Mouse (Mus musculus) forebrain, embryonic 16.5 days (tissue): ENCODE data around the gene Gipr. TPM values are rescaled to one million over a fixed set of nuclear protein-coding genes. Genes with fewer than 3 reads are reported as not detected.
A peak's percentile ranks its signal among the peaks of the same experiment; 100 is the strongest.

Experiments
- ATAC-seq: fragments of 200-750 bp; cut with Nextera tagmentation; 2 replicates; pipeline ENCODE4 v1.8.0; 2017; ENCODE audit warnings: mild to moderate bottlenecking, moderate library complexity
- H3K27ac ChIP-seq: fragments of 300-500 bp; sonication (generic); 2 replicates; pipeline ENCODE4 v1.5.1; 2014; ENCODE audit warnings: low read length, control low read depth
- H3K27me3 ChIP-seq: fragments of 300-500 bp; sonication (generic); replicated peaks from 2 replicates; pipeline ENCODE4 v1.6.1; 2014; ENCODE audit warnings: low read length; ENCODE audit not compliant: control insufficient read depth, insufficient read depth
- H3K36me3 ChIP-seq: fragments of 300-500 bp; sonication (generic); 2 replicates; pipeline ENCODE4 v1.6.1; 2014; ENCODE audit not compliant: control insufficient read depth, insufficient read depth
- H3K4me1 ChIP-seq: fragments of 300-500 bp; sonication (generic); replicated peaks from 2 replicates; pipeline ENCODE4 v1.6.1; 2014; ENCODE audit warnings: low read length; ENCODE audit not compliant: control insufficient read depth, insufficient read depth
- H3K4me2 ChIP-seq: fragments of 300-500 bp; sonication (generic); 2 replicates; pipeline ENCODE4 v1.6.1; 2014; ENCODE audit warnings: mild to moderate bottlenecking, low read length, control low read depth
- H3K4me3 ChIP-seq: fragments of 300-500 bp; sonication (generic); replicated peaks from 2 replicates; pipeline ENCODE4 v1.5.1; 2014; ENCODE audit warnings: mild to moderate bottlenecking, low read length, control low read depth
- H3K9ac ChIP-seq: fragments of 300-500 bp; sonication (generic); replicated peaks from 2 replicates; pipeline ENCODE4 v1.6.1; 2014; ENCODE audit warnings: low read depth, low read length, control low read depth
- H3K9me3 ChIP-seq: fragments of 300-500 bp; sonication (generic); 2 replicates; pipeline ENCODE4 v1.6.1; 2016; ENCODE audit warnings: low read length; ENCODE audit not compliant: control insufficient read depth
- WGBS: fragments of 180-500 bp; shearing (Covaris S2); extraction: QIAGEN DNeasy Blood & Tissue Kit; methylation state at CpG from one replicate; pipeline ENCODE4 v1.1.7; 2014; 5-methylcytosine and 5-hydroxymethylcytosine counted together
- polyA plus RNA-seq: library from polyadenylated mRNA; unstranded; fragments of >200 nt; fragmentation: Nextera tagmentation; extraction: Ambion mirVana; gene quantifications from 2 replicates; pipeline ENCODE4 v1.2.1, GENCODE M21; 2015

The Gipr gene
- polyA plus RNA-seq, 1 experiment from 2014 or later, result 32.1 TPM

DNA sequence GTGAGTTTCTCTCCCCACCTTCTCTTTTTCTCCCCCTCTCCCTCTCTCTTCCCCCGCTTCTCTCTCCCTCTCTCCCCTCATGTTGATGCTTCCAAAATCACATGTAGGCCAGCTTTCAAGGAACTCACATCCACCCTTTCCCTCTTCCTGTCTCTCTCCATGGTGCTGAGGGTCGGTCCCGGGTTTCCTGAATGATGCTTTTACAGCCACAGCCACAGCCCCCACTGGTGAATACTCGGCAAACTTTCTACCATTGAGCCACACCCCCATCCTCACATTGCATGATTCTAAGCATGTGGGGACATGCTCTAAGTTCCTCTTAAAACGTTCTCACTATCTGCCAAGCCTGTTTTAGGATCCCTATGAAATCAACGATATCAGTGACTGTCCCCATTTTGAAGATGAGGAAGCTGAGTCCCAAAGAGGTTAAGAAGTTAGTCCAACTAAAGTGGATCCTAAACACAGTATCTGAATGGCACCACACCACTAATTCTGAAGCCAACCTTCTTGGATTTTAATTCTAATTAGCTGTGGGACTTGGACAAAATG lies 18.4 kb downstream of the Gipr start:
- Histone ChIP-seq H3K9ac (no peak overlapping the region), H3K9me3 (no peaks in the 10 kb centered on the region), H3K27ac (no peak overlapping the region), H3K4me1 (peaks cover 16% of the 10 kb centered on the region), H3K36me3 (peaks cover 3% of the 10 kb centered on the region; the same call in 1 of the 2 replicates), H3K27me3 (no peaks in the 10 kb centered on the region), H3K4me3 (no peak overlapping the region), H3K4me2 (no peak overlapping the region)
- ATAC-seq, result no peak
- WGBS, result 65% methylated on average over 6 of the region's 6 CpGs

DNA sequence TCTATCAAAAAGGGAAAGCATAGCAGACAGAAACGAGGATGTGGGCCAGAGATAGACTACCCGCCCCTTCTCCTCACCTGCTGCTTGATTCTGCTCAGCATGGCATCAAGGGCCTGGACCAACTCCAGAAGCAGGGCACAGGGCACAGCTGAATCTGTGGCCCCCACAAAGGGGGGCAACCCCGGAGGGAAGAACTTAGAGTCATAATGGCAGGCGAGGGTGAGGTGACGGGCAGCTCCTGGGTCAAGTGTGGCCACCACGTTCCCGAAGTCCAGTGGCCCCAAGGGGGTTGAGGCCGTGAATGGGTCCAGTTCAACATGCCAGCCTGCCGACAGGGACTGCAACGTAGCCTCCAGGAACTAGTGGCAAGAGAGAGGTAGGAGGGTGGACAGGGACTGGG lies 19.1 kb downstream of the Gipr start:
- 90% methylated on average over 10 of the region's 10 CpGs for WGBS
- Histone ChIP-seq H3K27me3 (no peaks in the 10 kb centered on the region), H3K4me3 (no peak overlapping the region), H3K9ac (no peak overlapping the region), H3K4me1 (peaks cover 16% of the 10 kb centered on the region), H3K27ac (no peak overlapping the region), H3K9me3 (no peaks in the 10 kb centered on the region), H3K4me2 (no peak overlapping the region), H3K36me3 (0 out of 2 replicates have a peak, but pooled peaks cover 3% of the 10 kb centered on the region)
- ATAC-seq, result no peak

DNA sequence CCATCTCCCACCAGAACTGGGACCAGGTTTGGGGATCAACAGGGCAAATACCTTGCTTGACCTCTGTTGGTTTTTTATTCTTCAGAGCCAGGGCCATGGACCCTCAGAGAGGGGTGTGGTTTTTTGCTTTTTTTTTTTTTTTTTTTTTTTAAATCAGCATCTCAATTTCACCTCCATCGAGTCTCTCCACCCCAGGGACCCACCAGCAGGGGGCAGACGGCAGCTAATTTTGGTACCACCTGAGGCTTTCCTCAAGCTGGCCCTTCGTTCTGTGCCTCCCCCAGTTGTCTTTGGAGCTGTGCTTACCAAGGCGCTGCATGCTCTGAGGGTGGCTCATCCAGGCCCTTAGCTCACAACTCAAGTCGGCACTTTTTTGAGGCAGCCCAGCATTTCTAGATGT lies 28.5 kb downstream of the Gipr start:
- Histone ChIP-seq H3K36me3 (peaks cover 18% of the 10 kb centered on the region), H3K27me3 (no peaks in the 10 kb centered on the region), H3K4me3 (no peak overlapping the region), H3K4me2 (no peak overlapping the region), H3K27ac (no peak overlapping the region), H3K9ac (no peak overlapping the region), H3K4me1 (no peaks in the 10 kb centered on the region; the same call in 1 of the 2 replicates), H3K9me3 (no peaks in the 10 kb centered on the region)
- ATAC-seq, result no peak
- 50% methylated on average over 5 of the region's 5 CpGs for WGBS

DNA sequence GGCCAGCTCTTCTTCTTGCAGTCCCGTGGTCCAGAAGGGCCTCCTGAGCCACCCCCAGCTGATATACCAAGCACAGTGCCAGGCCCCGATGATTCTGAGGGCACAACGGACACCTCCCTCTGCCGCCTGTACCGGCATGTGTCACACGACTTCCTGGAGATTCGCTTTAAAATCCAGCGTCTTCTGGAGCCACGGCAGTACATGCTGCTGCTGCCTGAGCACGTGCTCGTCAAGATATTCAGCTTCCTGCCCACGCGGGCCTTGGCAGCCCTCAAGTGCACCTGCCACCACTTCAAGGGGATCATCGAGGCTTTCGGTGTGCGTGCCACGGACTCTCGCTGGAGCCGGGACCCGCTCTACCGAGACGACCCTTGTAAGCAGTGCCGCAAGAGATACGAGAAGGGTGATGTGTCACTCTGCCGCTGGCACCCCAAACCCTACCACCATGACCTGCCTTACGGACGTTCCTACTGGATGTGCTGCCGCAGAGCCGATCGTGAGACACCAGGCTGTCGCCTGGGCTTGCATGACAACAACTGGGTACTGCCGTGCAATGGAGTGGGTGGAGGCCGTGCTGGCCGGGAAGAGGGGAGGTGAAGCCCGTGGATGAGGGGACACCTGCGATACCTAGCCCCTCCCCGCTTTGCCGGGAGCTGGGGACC lies 29.1 kb downstream of the Gipr start:
- WGBS, result 94% methylated on average over 38 of the region's 38 CpGs
- no peak overlapping the region for H3K4me2 ChIP-seq
- no peak overlapping the region for H3K4me3 ChIP-seq
- H3K27ac ChIP-seq, result no peak overlapping the region
- no peaks in the 10 kb centered on the region for H3K27me3 ChIP-seq
- H3K4me1 ChIP-seq, result peaks cover 4% of the 10 kb centered on the region
- no peak overlapping the region for H3K9ac ChIP-seq
- ATAC-seq, result no peak
- no peaks in the 10 kb centered on the region for H3K9me3 ChIP-seq
- peaks cover 18% of the 10 kb centered on the region for H3K36me3 ChIP-seq

DNA sequence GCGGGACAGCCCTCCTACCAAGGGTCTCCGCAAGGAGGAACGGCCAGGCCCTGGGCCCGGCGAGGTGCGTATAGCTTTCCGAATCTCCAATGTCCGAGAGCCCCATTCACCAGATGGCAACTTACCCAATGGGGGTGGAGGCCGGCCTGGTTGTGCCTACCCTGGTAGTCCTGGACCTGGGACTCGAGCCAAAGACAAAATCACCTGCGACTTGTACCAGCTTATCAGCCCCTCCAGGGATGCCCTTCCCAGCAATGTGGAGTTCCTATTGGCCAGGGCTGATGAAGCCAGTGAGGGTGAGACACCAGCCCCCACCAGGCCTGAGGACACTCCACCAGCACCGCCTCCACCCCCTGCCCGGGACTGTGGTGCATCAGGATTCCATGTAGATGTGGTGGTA lies 29.8 kb downstream of the Gipr start:
- H3K4me3 ChIP-seq, result no peak overlapping the region
- H3K4me1 ChIP-seq, result peaks cover 6% of the 10 kb centered on the region
- no peak overlapping the region for H3K9ac ChIP-seq
- no peaks in the 10 kb centered on the region for H3K27me3 ChIP-seq
- 97% methylated on average over 13 of the region's 13 CpGs for WGBS
- no peaks in the 10 kb centered on the region for H3K9me3 ChIP-seq
- H3K4me2 ChIP-seq, result no peak overlapping the region
- ATAC-seq, result no peak
- H3K27ac ChIP-seq, result no peak overlapping the region
- H3K36me3 ChIP-seq, result peaks cover 16% of the 10 kb centered on the region

DNA sequence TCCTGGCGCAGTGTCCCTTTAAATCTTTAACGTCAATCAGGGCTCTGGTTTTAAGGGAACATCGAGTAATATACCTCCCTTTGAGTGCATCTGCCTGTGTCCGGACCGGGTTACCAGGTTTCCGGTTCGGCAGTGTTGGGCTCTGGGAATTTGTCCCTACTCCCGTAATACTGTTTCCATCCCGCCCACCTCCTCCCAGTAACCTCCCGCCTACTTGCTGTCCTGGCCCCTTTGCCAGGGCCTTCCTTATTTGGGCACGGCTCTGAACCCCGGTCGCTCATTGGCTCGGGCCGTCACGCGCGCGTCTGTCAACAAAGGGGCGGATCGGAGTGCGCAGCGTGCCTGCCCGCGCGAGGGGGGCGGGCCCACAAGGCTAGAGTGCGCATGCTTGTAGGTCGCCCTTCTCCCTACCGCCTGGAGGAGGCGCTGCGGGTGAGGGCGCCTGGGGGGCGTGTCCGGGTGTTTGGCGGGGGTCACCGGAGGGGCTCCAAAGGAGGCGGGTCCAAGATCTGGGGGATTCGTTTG lies 34.5 kb downstream of the Gipr start:
- Histone ChIP-seq H3K4me3 (peak overlapping the region; percentile 49), H3K27ac (peak overlapping the region; percentile 86), H3K9ac (peak overlapping the region; percentile 57), H3K9me3 (no peaks in the 10 kb centered on the region), H3K4me1 (peaks cover 11% of the 10 kb centered on the region), H3K27me3 (no peaks in the 10 kb centered on the region), H3K4me2 (peak overlapping the region; percentile 62), H3K36me3 (peaks cover 5% of the 10 kb centered on the region)
- peak; percentile 99 for ATAC-seq
- WGBS, result 0% methylated on average over 39 of the region's 39 CpGs

DNA sequence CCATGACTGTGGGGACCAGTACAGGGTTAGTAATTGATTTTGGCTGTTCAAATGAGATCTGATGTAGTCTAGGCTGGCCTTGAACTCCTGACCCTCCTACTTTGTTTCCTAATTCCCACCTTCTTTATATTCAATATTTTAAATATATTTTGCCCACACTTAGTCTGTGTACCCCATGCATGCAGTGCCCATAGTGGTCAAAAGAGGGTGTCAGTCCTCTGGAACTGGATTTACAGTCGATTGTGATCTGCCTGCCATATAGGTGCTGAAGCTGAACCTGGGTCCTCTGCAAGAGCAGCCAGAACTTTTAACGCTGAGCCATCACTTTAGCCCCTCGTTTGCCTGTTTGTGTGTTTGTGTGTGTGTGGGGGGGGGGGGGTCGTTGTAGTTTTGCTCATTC lies 35.3 kb downstream of the Gipr start:
- Histone ChIP-seq H3K9me3 (no peaks in the 10 kb centered on the region), H3K4me1 (peaks cover 11% of the 10 kb centered on the region), H3K27ac (peak overlapping the region; percentile 86), H3K36me3 (peaks cover 3% of the 10 kb centered on the region), H3K4me3 (peak overlapping the region; percentile 49), H3K9ac (no peak overlapping the region), H3K27me3 (no peaks in the 10 kb centered on the region), H3K4me2 (peak overlapping the region; percentile 62)
- ATAC-seq, result no peak
- WGBS, result 33% methylated on average over 4 of the region's 4 CpGs

DNA sequence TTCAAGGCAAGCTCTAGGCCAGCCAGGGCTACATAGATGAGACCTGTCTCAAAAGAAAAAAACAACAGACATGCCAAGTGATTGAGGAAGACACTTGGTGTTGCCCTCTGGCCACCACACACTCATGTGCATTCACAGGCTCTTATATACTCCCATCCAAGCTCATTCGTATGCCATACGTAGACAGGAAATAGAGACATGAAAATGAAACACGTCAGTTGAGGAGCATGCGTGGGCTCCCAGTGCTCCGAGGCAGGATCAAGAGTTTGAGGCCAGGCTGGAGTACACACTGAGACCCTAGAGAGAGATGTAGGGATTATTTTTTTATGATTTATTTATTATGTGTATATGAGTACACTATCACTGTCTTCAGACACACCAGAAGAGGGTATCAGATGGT lies 36.5 kb downstream of the Gipr start:
- H3K27me3 ChIP-seq, result no peaks in the 10 kb centered on the region
- H3K9ac ChIP-seq, result no peak overlapping the region
- no peak for ATAC-seq
- H3K36me3 ChIP-seq, result no peaks in the 10 kb centered on the region; the same call in 1 of the 2 replicates
- H3K4me3 ChIP-seq, result no peak overlapping the region
- peaks cover 11% of the 10 kb centered on the region for H3K4me1 ChIP-seq
- no peak overlapping the region for H3K4me2 ChIP-seq
- no peak overlapping the region for H3K27ac ChIP-seq
- H3K9me3 ChIP-seq, result no peaks in the 10 kb centered on the region
- WGBS, result 96% methylated on average over 5 of the region's 5 CpGs

DNA sequence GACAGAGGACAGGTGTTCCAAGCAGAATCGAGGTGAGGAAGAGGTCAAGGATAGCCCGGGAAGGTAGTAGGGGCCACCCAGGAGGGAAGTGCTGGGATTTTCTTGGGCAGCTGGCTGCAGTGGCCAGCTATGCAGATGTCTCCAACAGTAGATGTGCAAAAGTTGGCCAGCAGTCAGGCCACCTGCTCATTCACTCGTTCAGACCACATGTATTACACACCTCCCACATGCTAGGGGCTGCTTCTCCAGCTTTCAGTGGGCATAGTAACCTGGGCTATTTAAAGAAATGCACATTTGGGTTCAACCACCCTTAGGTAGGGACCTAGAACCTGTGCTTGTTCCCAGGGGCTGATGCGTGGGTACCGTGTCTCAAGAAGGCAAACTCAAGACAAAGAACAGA lies 38.2 kb downstream of the Gipr start:
- H3K36me3 ChIP-seq, result no peaks in the 10 kb centered on the region; the same call in 1 of the 2 replicates
- H3K4me2 ChIP-seq, result no peak overlapping the region
- H3K27ac ChIP-seq, result no peak overlapping the region
- H3K27me3 ChIP-seq, result no peaks in the 10 kb centered on the region
- no peak overlapping the region for H3K4me3 ChIP-seq
- peaks cover 11% of the 10 kb centered on the region for H3K4me1 ChIP-seq
- no peak for ATAC-seq
- no peak overlapping the region for H3K9ac ChIP-seq
- no peaks in the 10 kb centered on the region for H3K9me3 ChIP-seq
- 88% methylated on average over 5 of the region's 5 CpGs for whole genome bisulfite sequencing
